Mouse (Mus musculus) naive thymus-derived CD4-positive, alpha-beta T cell, adult 2 months (primary cell): ENCODE data around the gene Aldh2.
A peak's percentile ranks its signal among the peaks of the same experiment; 100 is the strongest.
"Not testable (repeated sequence)": the region's sequence is repeated elsewhere in the genome, so short reads cannot be mapped to it uniquely, and the experiment has no call there.

Experiments
- DNase-seq: peaks from one replicate; pipeline ENCODE4 v3.0.0-alpha.2; 2011; ENCODE audit warnings: low read depth

The Aldh2 gene

GRCm38 (mm10) chr5:121593451-121594401 lies at the start of gene Aldh2:
Gene Aldh2 (minus strand): TSS chr5:121593824.
- DNase-seq: peak; percentile 79

GRCm38 (mm10) chr5:121639601-121640000 lies 46.0 kb upstream of the Aldh2 start:
- no peak for DNase-seq

- DNase-seq: no peak
These were observed 43.7 kb upstream of the Aldh2 start for GRCm38 (mm10) chr5:121637296-121637695.

- no peak for DNase-seq
These were observed 41.0 kb upstream of the Aldh2 start for GRCm38 (mm10) chr5:121634668-121635067.

GRCm38 (mm10) chr5:121632804-121633203 lies 39.2 kb upstream of the Aldh2 start:
- DNase-seq: no peak

- DNase-seq: not testable (repeated sequence)
These were observed 37.6 kb upstream of the Aldh2 start for GRCm38 (mm10) chr5:121631106-121631647.

- DNase-seq: peak; percentile 81
These were observed 34.2 kb upstream of the Aldh2 start for GRCm38 (mm10) chr5:121627871-121628270.

GRCm38 (mm10) chr5:121623241-121623640 lies 29.6 kb upstream of the Aldh2 start:
- DNase-seq: no peak

GRCm38 (mm10) chr5:121621102-121621501 lies 27.5 kb upstream of the Aldh2 start:
- no peak for DNase-seq

GRCm38 (mm10) chr5:121618592-121619513 lies 25.2 kb upstream of the Aldh2 start, which contains the start of gene Acad12:
Gene Acad12 (minus strand): TSS chr5:121618938.
- DNase-seq: peak; percentile 83

GRCm38 (mm10) chr5:121614921-121615320 lies 21.3 kb upstream of the Aldh2 start:
- DNase-seq: not testable (repeated sequence)

- no peak for DNase-seq
These were observed 18.4 kb upstream of the Aldh2 start for GRCm38 (mm10) chr5:121612036-121612435.

- not testable (repeated sequence) for DNase-seq
These were observed 16.0 kb upstream of the Aldh2 start for GRCm38 (mm10) chr5:121609556-121610135.

- peak; percentile 86 for DNase-seq
These were observed 12.5 kb upstream of the Aldh2 start for GRCm38 (mm10) chr5:121606151-121606550.

GRCm38 (mm10) chr5:121603815-121604214 lies 10.2 kb upstream of the Aldh2 start:
- DNase-seq: not testable (repeated sequence)

GRCm38 (mm10) chr5:121601547-121602299 lies 8.1 kb upstream of the Aldh2 start:
- DNase-seq: peak; percentile 90

GRCm38 (mm10) chr5:121598871-121599610 lies 5.4 kb upstream of the Aldh2 start:
- DNase-seq: no peak

GRCm38 (mm10) chr5:121597991-121598537 lies 4.4 kb upstream of the Aldh2 start:
- no peak for DNase-seq

GRCm38 (mm10) chr5:121597332-121597731 lies 3.7 kb upstream of the Aldh2 start:
- DNase-seq: no peak

GRCm38 (mm10) chr5:121596226-121596625 lies 2.6 kb upstream of the Aldh2 start:
- no peak for DNase-seq
